ENCODE assay signal across 8 mouse cellular contexts in genomic region chr5:137287032-137287952, GRCm38 (mm10). TPM values are rescaled to one million over a fixed set of nuclear protein-coding genes. Genes with fewer than 3 reads are reported as not detected.
DNase-seq lines count a peak whose midpoint lies in the region; ATAC-seq and TF ChIP-seq lines count a peak whose summit lies in the region.

TSS of gene Ache (plus strand) at chr5:137287519.

- peak within 1 kb of the TSS; percentile 57 for H3K9ac ChIP-seq in hindbrain, embryonic 11.5 days (ENCODE audit: low read depth, low read length)
- peak within 1 kb of the TSS; percentile 77 for H3K9ac ChIP-seq in neural tube, embryonic 13.5 days

- no peak for TF ChIP-seq CTCF in spleen, adult 2 months (IDR thresholded peaks at IDR 0.05; ENCODE audit: extremely low read depth, insufficient read depth, insufficient read length, insufficient replicate concordance)
- no peak for TF ChIP-seq CTCF in brain, embryonic 14.5 days (IDR thresholded peaks at IDR 0.05; ENCODE audit: borderline replicate concordance, extremely low read depth, insufficient read depth, insufficient read length)

- DNase-seq in spleen, adult 2 months (ENCODE audit: low read depth in 1 of 2, low spot score in 2 of 2) = no peak
- no peak for DNase-seq in spleen, adult 12 weeks (ENCODE audit: low spot score)
- peak; percentile 74 for DNase-seq in brain, embryonic 14.5 days (ENCODE audit: low read depth)
- DNase-seq in forebrain, embryonic 10.5 days (ENCODE audit: extremely low spot score, low spot score) = peak; percentile 68
- DNase-seq in hindbrain, embryonic 11.5 days (ENCODE audit: low spot score) = peak; percentile 68
- peak; percentile 59 for DNase-seq in limb, embryonic 10.5 days (ENCODE audit: low spot score)
- DNase-seq in urinary bladder, postnatal 10 days (ENCODE audit: low spot score) = no peak

- 5% methylated on average over 40 of the region's 40 CpGs for WGBS in spleen, adult 2 months
- WGBS in forebrain, embryonic 10.5 days = under 1% methylated on average over 40 of the region's 40 CpGs
- WGBS in hindbrain, embryonic 11.5 days = under 1% methylated on average over 40 of the region's 40 CpGs
- WGBS in limb, embryonic 10.5 days = under 1% methylated on average over 39 of the region's 40 CpGs
- under 1% methylated on average over 40 of the region's 40 CpGs for WGBS in neural tube, embryonic 13.5 days

- peaks cover 17% of the 10 kb centered on the region for H3K27me3 ChIP-seq in spleen, adult 2 months (ENCODE audit: control insufficient read depth, insufficient read depth, low read length)
- H3K27me3 ChIP-seq in forebrain, embryonic 10.5 days (ENCODE audit: poor library complexity, severe bottlenecking) = peaks cover 54% of the 10 kb centered on the region
- H3K27me3 ChIP-seq in hindbrain, embryonic 11.5 days (ENCODE audit: control insufficient read depth, insufficient read depth, low read length) = peaks cover 34% of the 10 kb centered on the region
- peaks cover 65% of the 10 kb centered on the region for H3K27me3 ChIP-seq in limb, embryonic 10.5 days (ENCODE audit: low read depth, poor library complexity, severe bottlenecking)
- H3K27me3 ChIP-seq in neural tube, embryonic 13.5 days = peaks cover 45% of the 10 kb centered on the region

- peak within 1 kb of the TSS; percentile 21; the same call in 1 of the 2 replicates for H3K27ac ChIP-seq in spleen, adult 2 months (ENCODE audit: insufficient read depth, low read length)
- H3K27ac ChIP-seq in forebrain, embryonic 10.5 days = peak within 1 kb of the TSS; percentile 69
- H3K27ac ChIP-seq in hindbrain, embryonic 11.5 days (ENCODE audit: low read depth, low read length) = peak within 1 kb of the TSS; percentile 47
- peak within 1 kb of the TSS; percentile 51; the same call in 1 of the 2 replicates for H3K27ac ChIP-seq in limb, embryonic 10.5 days
- H3K27ac ChIP-seq in neural tube, embryonic 13.5 days (replicated peaks) = peak within 1 kb of the TSS; percentile 82

- no peaks in the 10 kb centered on the region for H3K36me3 ChIP-seq in spleen, adult 2 months (ENCODE audit: control insufficient read depth, insufficient read depth, low read length)
- H3K36me3 ChIP-seq in forebrain, embryonic 10.5 days (replicated peaks) = no peaks in the 10 kb centered on the region
- no peaks in the 10 kb centered on the region for H3K36me3 ChIP-seq in hindbrain, embryonic 11.5 days (ENCODE audit: control insufficient read depth, insufficient read depth, low read length)
- H3K36me3 ChIP-seq in limb, embryonic 10.5 days = no peaks in the 10 kb centered on the region
- no peaks in the 10 kb centered on the region for H3K36me3 ChIP-seq in neural tube, embryonic 13.5 days

- ATAC-seq in hindbrain, embryonic 11.5 days (ENCODE audit: low FRiP score) = peak; percentile 69
- peak; percentile 73 for ATAC-seq in neural tube, embryonic 13.5 days (ENCODE audit: low read depth)

- peak within 1 kb of the TSS; percentile 93 for H3K4me2 ChIP-seq in hindbrain, embryonic 11.5 days (replicated peaks; ENCODE audit: low read depth, low read length)
- H3K4me2 ChIP-seq in neural tube, embryonic 13.5 days = peak within 1 kb of the TSS; percentile 92

- peaks cover 13% of the 10 kb centered on the region; the same call in 1 of the 2 replicates for H3K9me3 ChIP-seq in forebrain, embryonic 10.5 days
- H3K9me3 ChIP-seq in hindbrain, embryonic 11.5 days (ENCODE audit: control insufficient read depth, low read length) = no peaks in the 10 kb centered on the region
- H3K9me3 ChIP-seq in limb, embryonic 10.5 days (replicated peaks) = no peaks in the 10 kb centered on the region
- peaks cover 5% of the 10 kb centered on the region; the same call in 1 of the 2 replicates for H3K9me3 ChIP-seq in neural tube, embryonic 13.5 days

- peaks cover 8% of the 10 kb centered on the region for H3K4me1 ChIP-seq in spleen, adult 2 months (ENCODE audit: control insufficient read depth, insufficient read depth, insufficient read length)
- peaks cover 37% of the 10 kb centered on the region for H3K4me1 ChIP-seq in forebrain, embryonic 10.5 days
- H3K4me1 ChIP-seq in hindbrain, embryonic 11.5 days (replicated peaks; ENCODE audit: control insufficient read depth, insufficient read depth, low read length) = peaks cover 15% of the 10 kb centered on the region
- peaks cover 39% of the 10 kb centered on the region for H3K4me1 ChIP-seq in limb, embryonic 10.5 days
- H3K4me1 ChIP-seq in neural tube, embryonic 13.5 days (replicated peaks) = peaks cover 34% of the 10 kb centered on the region

- TF ChIP-seq POLR2A in spleen, adult 2 months (IDR thresholded peaks at IDR 0.05; ENCODE audit: low read depth, low read length) = no peak
- no peak for TF ChIP-seq POLR2A in brain, embryonic 14.5 days (IDR thresholded peaks at IDR 0.05; ENCODE audit: borderline replicate concordance, extremely low read depth, insufficient read depth, insufficient read length, poor library complexity, severe bottlenecking)

- H3K4me3 ChIP-seq in spleen, adult 2 months (ENCODE audit: extremely low read depth, insufficient read depth, insufficient read length) = peak within 1 kb of the TSS; percentile 48
- H3K4me3 ChIP-seq in forebrain, embryonic 10.5 days = peak within 1 kb of the TSS; percentile 55
- peak within 1 kb of the TSS; percentile 42 for H3K4me3 ChIP-seq in hindbrain, embryonic 11.5 days (ENCODE audit: low read depth, low read length)
- H3K4me3 ChIP-seq in limb, embryonic 10.5 days = peak within 1 kb of the TSS; percentile 52
- H3K4me3 ChIP-seq in neural tube, embryonic 13.5 days = peak within 1 kb of the TSS; percentile 49

RNA-seq across cellular contexts. Expression of gene Ache, which starts in this region (rescaled TPM):
- 23.1 and 24.1 TPM in 2 replicates for polyA plus RNA-seq in spleen, adult 2 months (2012; rRNA removed)
- polyA plus RNA-seq in brain, embryonic 14.5 days (2012; rRNA removed) = 18.8 and 32.5 TPM in 2 replicates
- 1.9 and 2.3 TPM in 2 replicates for polyA plus RNA-seq in forebrain, embryonic 10.5 days (2016; fragmentation: Nextera tagmentation; extraction: Ambion mirVana)
- 6.2 and 8.1 TPM in 2 replicates for polyA plus RNA-seq in hindbrain, embryonic 11.5 days (2014; fragmentation: Nextera tagmentation; extraction: Ambion mirVana)
- polyA plus RNA-seq in limb, embryonic 10.5 days (2016; fragmentation: Nextera tagmentation; extraction: Ambion mirVana) = 1.7 and 1.8 TPM in 2 replicates
- polyA plus RNA-seq in neural tube, embryonic 13.5 days (2015; fragmentation: Nextera tagmentation; extraction: Ambion mirVana) = 37.8 and 40.6 TPM in 2 replicates

Comparison
In these comparisons a context has a peak if more than half of its experiments do, and no peak if none do; other contexts are left out.
1. DNase-seq: peak in brain, embryonic 14.5 days (single experiment), forebrain, embryonic 10.5 days (single experiment), hindbrain, embryonic 11.5 days (single experiment) and limb, embryonic 10.5 days (single experiment); none in spleen, adult 2 months (0 of 2), spleen, adult 12 weeks (single experiment) and urinary bladder, postnatal 10 days (single experiment).
2. H3K27ac ChIP-seq: peak in every context shown above with its lines; median percentile 82 in neural tube, embryonic 13.5 days; 69 in forebrain, embryonic 10.5 days; 51 in limb, embryonic 10.5 days; 47 in hindbrain, embryonic 11.5 days; 21 in spleen, adult 2 months.
3. Peak in every context shown above with its lines, with median percentiles within 50 percentile points of each other: H3K4me3 ChIP-seq.